11 mouse cellular contexts compared by ENCODE assay signal in the genomic region with DNA sequence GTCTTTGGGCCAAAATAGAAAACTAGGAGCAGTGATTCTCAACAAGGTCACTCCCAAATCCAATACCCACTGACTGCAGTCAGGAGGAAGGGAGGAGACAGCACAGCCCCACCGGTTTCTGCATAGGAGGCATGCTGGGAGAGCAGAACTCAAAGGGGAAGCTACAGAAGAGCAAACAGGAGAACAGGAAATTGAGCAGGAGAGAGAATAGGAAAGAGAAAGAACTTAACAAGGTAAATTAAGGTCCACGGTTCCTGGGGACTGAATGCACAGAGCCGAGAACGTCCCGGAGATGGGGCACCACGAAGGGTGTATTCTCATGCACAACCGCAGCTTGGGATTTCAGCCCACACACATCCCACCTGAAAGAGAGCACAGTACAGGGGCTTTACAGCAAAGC.
"Had no signal": no experiment of that assay in that cellular context is flagged by ENCODE, and none has a peak within 500 bp of the region (broad histone marks: within the 10 kb centered on the region; RNA-seq: fewer than 3 reads in every experiment).

No protein-coding gene starts in this region.

- ATAC-seq: midbrain, embryonic 13.5 days had no signal

- H3K4me2 ChIP-seq: limb, embryonic 13.5 days; liver, embryonic 13.5 days; midbrain, embryonic 13.5 days; neural tube, embryonic 15.5 days had no signal

- H3K9me3 ChIP-seq: limb, embryonic 13.5 days; liver, embryonic 13.5 days; midbrain, embryonic 13.5 days; neural tube, embryonic 15.5 days had no signal

- DNase-seq: kidney, postnatal 10 days; kidney, postnatal 4 days; left cerebral cortex, postnatal 4 days; liver, embryonic 13.5 days; lung, adult 18-20 months; right cerebral cortex, adult 18-20 months; right cerebral cortex, postnatal 25 days had no signal

- H3K4me3 ChIP-seq: limb, embryonic 13.5 days; liver, embryonic 13.5 days; midbrain, embryonic 13.5 days; myocyte; neural tube, embryonic 15.5 days had no signal

- H3K9ac ChIP-seq: limb, embryonic 13.5 days; liver, embryonic 13.5 days; midbrain, embryonic 13.5 days; neural tube, embryonic 15.5 days had no signal

- H3K27ac ChIP-seq: limb, embryonic 13.5 days; liver, embryonic 13.5 days; midbrain, embryonic 13.5 days; neural tube, embryonic 15.5 days had no signal

- H3K27me3 ChIP-seq: limb, embryonic 13.5 days; liver, embryonic 13.5 days; midbrain, embryonic 13.5 days; neural tube, embryonic 15.5 days had no signal
